Mouse (Mus musculus): ENCODE measurements at regions not wholly inside any gene's neighbourhood (a gene's known extent, or its start where the extent isn't known, plus 50 kb on each side); places are given as distances from the start of the nearest gene placed in this dataset. TPM values are rescaled to one million over a fixed set of nuclear protein-coding genes. Genes with fewer than 3 reads are reported as not detected.
A peak's percentile ranks its signal among the peaks of the same experiment; 100 is the strongest.
"Not testable (repeated sequence)": the region's sequence is repeated elsewhere in the genome, so short reads cannot be mapped to it uniquely, and the experiment has no call there.

GRCm38 (mm10) chr4:3080385-3081125 lies 86.6 kb upstream of the Vmn1r2 start:
- DNase-seq (ENCODE audit: low spot score), result peak; percentile 7

DNA sequence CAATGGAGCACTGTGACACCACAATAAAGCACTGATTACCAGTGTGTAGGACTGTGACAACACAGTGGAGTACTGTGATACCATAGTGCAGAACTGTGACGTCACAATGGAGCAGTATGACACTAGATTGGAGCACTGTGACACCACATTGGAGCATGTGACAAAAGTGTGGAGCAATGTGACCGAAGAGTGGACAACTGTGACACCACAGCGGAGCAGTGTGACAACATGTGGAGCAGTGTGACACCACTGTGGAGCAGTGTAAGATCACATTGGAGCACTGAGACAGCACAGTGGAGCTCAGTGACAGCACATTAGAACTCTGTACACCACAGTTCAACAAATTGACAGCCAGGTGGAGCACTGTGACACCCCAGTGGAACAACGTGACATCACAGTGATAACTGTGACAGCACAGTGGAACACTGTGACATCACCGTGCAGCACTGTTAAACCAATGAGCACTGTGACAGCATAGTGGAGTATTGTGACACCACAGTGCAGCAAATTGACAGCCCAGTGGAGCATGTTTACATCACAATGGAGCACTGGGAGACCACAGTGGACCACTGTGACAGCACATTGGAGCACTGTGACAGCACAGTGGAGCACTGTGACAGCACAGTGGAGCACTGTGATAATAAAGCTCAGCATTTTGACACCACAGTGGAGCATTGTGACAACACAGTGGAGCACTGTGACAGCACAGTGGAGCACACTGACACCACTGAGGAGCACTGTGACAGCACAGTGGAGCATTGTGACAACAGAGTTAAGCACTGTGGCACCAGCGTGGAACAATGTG lies 85.8 kb upstream of the Vmn1r2 start:
- peak; percentile 2 for DNase-seq (ENCODE audit: low spot score)

DNA sequence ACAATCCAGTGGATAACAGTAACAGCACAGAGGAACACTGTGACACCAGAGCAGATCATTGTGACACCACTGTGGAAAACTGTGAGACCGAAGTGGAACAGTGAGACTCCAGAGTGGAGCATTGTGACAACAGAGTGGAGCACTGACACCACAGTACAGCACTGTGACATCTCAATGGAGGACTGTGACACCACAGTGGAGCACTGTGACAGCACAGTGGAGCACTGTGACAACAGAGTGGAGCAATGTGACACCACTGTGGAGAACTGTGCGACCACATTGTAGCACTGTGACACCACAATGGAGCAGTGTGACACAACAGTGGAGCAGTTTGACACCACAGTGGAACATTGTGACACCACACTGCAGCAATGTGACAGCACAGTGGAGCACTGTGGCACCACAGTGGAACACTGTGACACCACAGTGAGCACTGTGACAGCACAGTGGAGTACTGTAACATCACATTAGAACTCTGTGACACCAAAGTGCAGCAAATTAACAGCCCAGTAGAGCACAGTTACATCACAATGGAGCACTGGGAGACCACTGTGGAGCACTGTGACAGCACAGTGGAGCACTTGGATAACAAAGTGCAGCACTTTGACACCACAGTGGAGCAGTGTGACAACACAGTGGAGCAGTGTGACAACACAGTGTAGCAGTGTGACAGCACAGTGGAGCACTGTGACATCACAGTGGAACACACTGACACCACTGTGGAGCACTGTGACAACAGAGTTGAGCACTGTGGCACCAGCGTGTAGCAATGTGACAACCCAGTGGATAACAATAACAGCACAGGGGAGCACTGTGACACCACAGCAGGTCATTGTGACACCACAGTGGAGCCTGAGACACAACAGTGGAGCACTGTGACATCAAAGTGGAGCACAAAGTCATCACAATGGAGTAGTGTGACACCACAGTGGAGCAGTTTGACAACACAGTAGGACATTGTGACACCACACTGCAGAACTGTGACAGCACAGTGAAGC lies 84.9 kb upstream of the Vmn1r2 start:
- DNase-seq (ENCODE audit: low spot score), result peak; percentile 0

DNA sequence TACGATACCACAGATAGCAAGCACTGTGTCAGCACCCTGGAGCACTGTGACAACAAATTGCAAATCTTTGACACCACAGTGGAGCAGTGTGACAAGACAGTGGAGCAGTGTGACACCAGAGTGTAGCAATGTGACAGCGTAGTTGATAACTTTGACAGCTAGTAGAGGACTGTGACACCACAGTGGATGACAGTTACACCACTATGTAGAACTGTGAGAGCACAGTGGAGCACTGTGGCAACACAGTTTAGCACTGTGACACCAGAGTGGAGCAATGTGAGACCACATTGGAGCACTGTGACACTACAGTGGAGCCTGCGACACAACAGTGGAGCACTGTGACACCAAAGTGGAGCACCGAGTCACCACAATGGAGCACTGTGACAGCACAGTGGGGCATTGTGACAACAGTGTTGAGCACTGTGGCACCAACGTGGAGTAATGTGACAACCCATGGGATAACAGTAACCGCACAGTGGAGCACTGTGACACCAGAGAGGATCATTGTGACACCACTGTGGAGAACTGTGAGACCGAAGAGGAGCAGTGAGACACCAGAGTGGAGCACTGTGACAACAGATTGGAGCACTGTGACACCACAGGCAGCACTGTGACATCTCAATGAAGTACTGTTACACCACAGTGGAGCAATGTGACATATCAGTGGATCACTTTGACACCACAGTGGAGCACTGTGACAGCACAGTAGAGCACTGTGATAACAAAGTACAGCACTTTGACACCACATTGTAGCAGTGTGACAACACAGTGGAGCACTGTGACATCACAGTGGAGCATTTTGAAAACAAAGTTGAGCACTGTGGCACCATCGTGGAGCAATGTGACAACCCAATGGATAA lies 83.7 kb upstream of the Vmn1r2 start:
- peak; percentile 15 for DNase-seq (ENCODE audit: low spot score)

DNA sequence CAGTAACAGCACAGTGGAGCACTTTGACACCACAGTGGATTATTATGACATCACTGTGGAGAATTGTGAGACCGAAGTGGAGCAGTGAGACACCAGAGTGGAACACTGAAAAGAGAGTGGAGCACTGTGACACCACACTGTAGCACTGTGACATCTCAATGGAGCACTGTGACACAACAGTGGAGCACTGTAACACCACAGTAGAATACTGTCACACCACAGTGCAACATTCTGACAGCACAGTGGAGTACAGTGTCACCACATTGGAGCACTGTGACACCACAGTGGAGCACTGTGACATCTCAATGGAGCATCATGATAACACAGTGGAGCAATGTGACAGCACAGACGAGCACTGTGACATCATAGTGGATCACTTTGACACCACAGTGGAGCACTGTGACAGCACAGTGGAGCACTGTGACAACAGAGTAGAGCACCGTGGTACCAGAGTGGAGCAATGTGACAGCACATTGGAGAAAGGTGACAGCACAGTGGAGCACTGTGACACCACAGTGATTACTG lies 83.0 kb upstream of the Vmn1r2 start:
- no peak for DNase-seq (ENCODE audit: low spot score)

DNA sequence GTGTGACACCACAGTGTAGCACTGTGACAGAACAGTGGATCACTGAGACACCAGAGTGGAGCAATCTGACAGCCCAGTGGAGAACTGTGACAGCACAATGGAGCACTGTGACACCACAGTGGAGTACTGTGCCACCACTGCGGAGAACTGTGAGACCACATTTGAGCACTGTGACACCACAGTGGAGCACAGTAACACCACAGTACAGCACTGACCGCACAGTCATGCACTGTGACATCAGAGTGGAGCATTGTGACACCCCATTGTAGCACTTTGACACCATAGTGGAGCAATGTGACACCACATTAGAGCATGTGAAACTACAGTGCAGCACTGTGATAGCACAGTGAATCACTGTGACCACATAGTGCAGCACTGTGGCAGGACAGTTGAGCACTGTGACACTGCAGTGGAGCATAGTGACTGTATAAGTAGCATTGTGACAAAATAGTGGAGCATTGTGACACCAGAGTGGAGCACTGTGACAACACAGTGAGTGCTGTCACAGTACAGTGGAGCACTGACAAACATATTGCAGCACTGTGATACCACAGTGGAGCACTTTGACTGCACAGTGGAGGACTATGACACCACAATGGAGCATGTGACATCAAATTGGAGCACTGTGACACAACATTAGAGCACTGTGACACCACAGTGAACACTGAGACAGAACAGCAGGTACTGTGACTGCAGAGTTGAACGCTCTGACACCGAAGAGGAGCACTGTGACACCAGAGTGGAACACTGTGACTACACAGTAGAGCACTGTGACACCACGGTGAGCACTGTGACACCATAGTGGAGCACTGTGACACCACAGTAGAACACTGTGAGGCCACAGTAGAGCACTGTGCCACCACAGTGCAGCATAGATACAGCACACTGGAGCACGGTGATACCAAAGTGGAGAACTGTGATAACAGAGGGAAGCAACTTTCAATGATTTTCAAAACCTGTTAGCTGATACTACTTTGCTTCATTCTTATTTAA lies 81.4 kb upstream of the Vmn1r2 start:
- no peak for DNase-seq (ENCODE audit: low spot score)

DNA sequence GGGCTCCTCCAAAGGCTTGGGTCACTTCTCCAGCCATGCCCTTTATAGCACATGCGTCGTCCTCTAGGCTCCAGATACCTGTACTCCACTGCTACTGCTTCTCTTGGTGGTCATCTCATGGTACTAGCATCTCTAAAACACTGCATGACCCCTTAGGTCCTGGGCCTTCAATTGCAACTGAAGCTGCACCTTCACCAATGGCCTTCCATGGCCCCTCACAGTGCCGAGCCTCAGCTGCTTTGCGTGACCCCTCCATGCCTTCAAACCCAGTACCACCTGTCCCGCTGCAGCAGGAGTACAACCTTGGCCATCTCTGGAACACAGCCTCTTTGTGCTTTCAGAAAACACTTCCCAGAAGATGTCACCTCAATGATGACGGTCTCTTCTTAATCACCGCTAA lies 79.5 kb upstream of the Vmn1r2 start:
- DNase-seq (ENCODE audit: low spot score), result not testable (repeated sequence)

GRCm38 (mm10) chr4:3089567-3090377 lies 77.3 kb upstream of the Vmn1r2 start:
- DNase-seq (ENCODE audit: low spot score), result no peak

GRCm38 (mm10) chr4:3090378-3090735 lies 76.8 kb upstream of the Vmn1r2 start:
- DNase-seq (ENCODE audit: low spot score), result no peak

- DNase-seq (ENCODE audit: low spot score), result no peak
These were observed 76.4 kb upstream of the Vmn1r2 start for GRCm38 (mm10) chr4:3090742-3091141.

Small RNA genes in the stretch of these regions (microRNA-seq; reads per million reads assigned to microRNA genes)
- not detected for gene Gm27878

Measured in gastrocnemius, adult 18-20 months (tissue).